Mouse (Mus musculus): ENCODE results near the gene Snx29.

GRCm38 (mm10) chr16:11530466-11531194 is 207.9 kb downstream of the Snx29 start:
- TF ChIP-seq CTCF (IDR thresholded peaks at IDR 0.05) (no peak), EP300 (IDR thresholded peaks at IDR 0.05) (no peak)
